8 mouse cellular contexts compared by ENCODE assay signal in the genomic region with DNA sequence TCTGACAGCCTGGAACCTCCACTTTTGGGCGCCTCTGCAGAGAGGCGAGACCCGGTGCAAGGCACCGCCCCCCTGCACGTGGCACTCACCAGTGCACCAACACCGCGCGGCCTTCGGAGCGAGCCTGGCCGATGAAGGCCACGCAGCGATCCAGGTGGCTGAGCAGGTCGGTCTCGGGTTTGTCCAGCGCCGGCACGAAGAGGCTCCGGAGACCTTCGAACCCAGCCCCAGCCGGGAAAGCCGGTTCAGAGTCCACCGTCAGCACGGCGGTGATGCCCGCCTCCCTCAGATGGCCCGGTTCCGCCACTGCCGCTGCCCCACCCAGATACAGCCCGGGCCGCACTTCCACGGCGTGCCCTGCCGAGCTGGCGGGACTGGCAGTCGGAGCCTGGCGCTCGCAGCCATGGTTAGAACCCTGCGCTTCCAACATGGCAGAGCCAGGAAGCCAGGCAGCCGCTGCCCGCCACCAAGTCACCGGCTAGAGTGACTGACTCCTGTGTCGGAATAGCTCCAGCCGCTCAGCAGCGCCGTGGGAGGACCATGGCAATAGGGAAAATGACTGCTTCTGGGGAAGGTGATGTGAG. TPM values are rescaled to one million over a fixed set of nuclear protein-coding genes. Genes with fewer than 3 reads are reported as not detected.
A peak's percentile ranks its signal among the peaks of the same experiment; 100 is the strongest.
DNase-seq lines count a peak whose midpoint lies in the region; ATAC-seq lines count a peak whose summit lies in the region.

A gene (plus strand): TSS at position 88 of the 584 bp plus-strand sequence.
A gene (minus strand): TSS at position 563 of the 584 bp plus-strand sequence.

- H3K4me3 ChIP-seq in hindbrain, embryonic 13.5 days: peak within 1 kb of the TSS; percentile 93

- no peaks in the 10 kb centered on the region for H3K9me3 ChIP-seq in hindbrain, embryonic 13.5 days

- peaks cover 19% of the 10 kb centered on the region for H3K4me1 ChIP-seq in hindbrain, embryonic 13.5 days (replicated peaks)

- peak; percentile 87 for DNase-seq in T-cell, adult 2 months (ENCODE audit: low spot score)
- peak; percentile 86 to 87 for DNase-seq in cerebellum, postnatal 36 days
- DNase-seq in frontal cortex, postnatal 25 days (ENCODE audit: low spot score in 2 of 2): peak; percentile 64 to 83
- peak; percentile 86 to 88 for DNase-seq in layer of hippocampus, postnatal 36 days
- DNase-seq in lung, postnatal 25 days (ENCODE audit: low spot score): peak; percentile 88
- DNase-seq in retina, adult 2 months (ENCODE audit: low read depth, low spot score): peak; percentile 83
- peak; percentile 83 for DNase-seq in thymus, postnatal 25 days

- WGBS in hindbrain, embryonic 13.5 days: 0% methylated on average over 46 of the region's 46 CpGs

- peak; percentile 94 for ATAC-seq in hindbrain, embryonic 13.5 days (ENCODE audit: low FRiP score)

- H3K9ac ChIP-seq in hindbrain, embryonic 13.5 days: peak within 1 kb of the TSS; percentile 93

- peak within 1 kb of the TSS; percentile 79 for H3K4me2 ChIP-seq in hindbrain, embryonic 13.5 days

- no peaks in the 10 kb centered on the region for H3K27me3 ChIP-seq in hindbrain, embryonic 13.5 days

- peaks cover 20% of the 10 kb centered on the region for H3K36me3 ChIP-seq in hindbrain, embryonic 13.5 days

- peak within 1 kb of the TSS; percentile 92 for H3K27ac ChIP-seq in hindbrain, embryonic 13.5 days

RNA-seq across cellular contexts. Expression of the first gene that starts in this region (rescaled TPM):
- polyA plus RNA-seq in hindbrain, embryonic 13.5 days (2015; fragmentation: Nextera tagmentation; extraction: Ambion mirVana): 0.66 and 0.88 TPM in 2 replicates
- total RNA-seq in layer of hippocampus, postnatal 36 days (2021): under 1 TPM; 0.48 to 0.60 TPM

RNA-seq across cellular contexts. Expression of the second gene that starts in this region (rescaled TPM):
- 40.7 and 46.1 TPM in 2 replicates for polyA plus RNA-seq in hindbrain, embryonic 13.5 days (2015; fragmentation: Nextera tagmentation; extraction: Ambion mirVana)
- 10 to 100 TPM; 14.8 to 15.6 TPM for total RNA-seq in layer of hippocampus, postnatal 36 days (2021)

Comparison
In these comparisons a context has a peak if more than half of its experiments do, and no peak if none do; other contexts are left out.
1. Peak in every context shown above with its lines: DNase-seq, ATAC-seq, H3K4me3 ChIP-seq and H3K27ac ChIP-seq.